7 mouse cellular contexts compared by ENCODE assay signal in genomic region chr11:98938701-98939083, GRCm38 (mm10). TPM values are rescaled to one million over a fixed set of nuclear protein-coding genes. Genes with fewer than 3 reads are reported as not detected.
A peak's percentile ranks its signal among the peaks of the same experiment; 100 is the strongest.
DNase-seq lines count a peak whose midpoint lies in the region; ATAC-seq and TF ChIP-seq lines count a peak whose summit lies in the region.

No protein-coding gene starts in this region.

- H3K4me3 ChIP-seq in lung, adult 2 months (replicated peaks; ENCODE audit: extremely low read depth, low read depth, low read length): peak overlapping the region; percentile 82
- H3K4me3 ChIP-seq in embryonic fibroblast, embryonic 13.5 days (ENCODE audit: insufficient read depth, low read length): peak overlapping the region; percentile 88
- peak overlapping the region; percentile 80 for H3K4me3 ChIP-seq in kidney, postnatal 0 days (replicated peaks; ENCODE audit: low read depth, low read length)
- H3K4me3 ChIP-seq in neural tube, embryonic 15.5 days (replicated peaks): peak overlapping the region; percentile 71

- peak overlapping the region; percentile 98 for H3K4me2 ChIP-seq in kidney, postnatal 0 days (ENCODE audit: low read length)
- peak overlapping the region; percentile 84 for H3K4me2 ChIP-seq in neural tube, embryonic 15.5 days

- no peaks in the 10 kb centered on the region for H3K9me3 ChIP-seq in kidney, postnatal 0 days (replicated peaks; ENCODE audit: low read length)
- H3K9me3 ChIP-seq in neural tube, embryonic 15.5 days (replicated peaks): no peaks in the 10 kb centered on the region

- ATAC-seq in kidney, postnatal 0 days (replicated peaks; ENCODE audit: low FRiP score, low read depth): no peak
- ATAC-seq in neural tube, embryonic 15.5 days (ENCODE audit: low FRiP score): no peak
- ATAC-seq in frontal cortex, adult (ENCODE audit: low TSS enrichment): no peak

- H3K4me1 ChIP-seq in lung, adult 2 months (ENCODE audit: control insufficient read depth, insufficient read depth, low read length): peaks cover 38% of the 10 kb centered on the region
- H3K4me1 ChIP-seq in embryonic fibroblast, embryonic 13.5 days (ENCODE audit: control insufficient read depth, insufficient read depth, low read length): peaks cover 5% of the 10 kb centered on the region
- peaks cover 69% of the 10 kb centered on the region for H3K4me1 ChIP-seq in kidney, postnatal 0 days (replicated peaks; ENCODE audit: insufficient read depth, low read length)
- H3K4me1 ChIP-seq in neural tube, embryonic 15.5 days: peaks cover 80% of the 10 kb centered on the region

- WGBS in lung, adult 2 months: 30% methylated on average over 7 of the region's 7 CpGs
- 31% methylated on average over 7 of the region's 7 CpGs for WGBS in kidney, postnatal 0 days
- WGBS in neural tube, embryonic 15.5 days: 45% methylated on average over 7 of the region's 7 CpGs

- H3K27ac ChIP-seq in embryonic fibroblast, embryonic 13.5 days (ENCODE audit: insufficient read depth, low read length): peak overlapping the region; percentile 87
- peak overlapping the region; percentile 94; the same call in 1 of the 2 replicates for H3K27ac ChIP-seq in kidney, postnatal 0 days
- no peak overlapping the region for H3K27ac ChIP-seq in neural tube, embryonic 15.5 days (replicated peaks)

- DNase-seq in lung, adult 2 months: no peak
- no peak for DNase-seq in lung, postnatal 10 days
- no peak for DNase-seq in kidney, postnatal 0 days (ENCODE audit: low spot score)
- no peak for DNase-seq in gastrocnemius, postnatal 25 days

- no peaks in the 10 kb centered on the region for H3K36me3 ChIP-seq in kidney, postnatal 0 days (ENCODE audit: insufficient read depth, low read length)
- no peaks in the 10 kb centered on the region for H3K36me3 ChIP-seq in neural tube, embryonic 15.5 days

- H3K27me3 ChIP-seq in kidney, postnatal 0 days (ENCODE audit: insufficient read depth, low read length): no peaks in the 10 kb centered on the region
- H3K27me3 ChIP-seq in neural tube, embryonic 15.5 days (replicated peaks): no peaks in the 10 kb centered on the region

- TF ChIP-seq CTCF in lung, adult 2 months (IDR thresholded peaks at IDR 0.05; ENCODE audit: insufficient read depth, low read length): no peak
- no peak for TF ChIP-seq CTCF in embryonic fibroblast, embryonic 13.5 days (IDR thresholded peaks at IDR 0.05; ENCODE audit: borderline replicate concordance, insufficient read depth, low read length)
- peak; percentile 15; the same call in 1 of the 2 replicates for TF ChIP-seq CTCF in kidney, postnatal 0 days (IDR thresholded peaks at IDR 0.05; ENCODE audit: low read depth)

- peak overlapping the region; percentile 91 for H3K9ac ChIP-seq in kidney, postnatal 0 days (ENCODE audit: low read depth, low read length)
- peak overlapping the region; percentile 53; the same call in 1 of the 2 replicates for H3K9ac ChIP-seq in neural tube, embryonic 15.5 days (replicated peaks)

- TF ChIP-seq POLR2A in lung, adult 2 months (IDR thresholded peaks at IDR 0.05; ENCODE audit: borderline replicate concordance, extremely low read depth, low read depth, low read length): no peak
- TF ChIP-seq POLR2A in embryonic fibroblast, embryonic 13.5 days (IDR thresholded peaks at IDR 0.05; ENCODE audit: low read depth, low read length): no peak

RNA-seq across cellular contexts. Expression of gene Rara, which starts 11.1 kb away (rescaled TPM):
- polyA plus RNA-seq in lung, adult 2 months (2012; rRNA removed): 59.0 and 62.2 TPM in 2 replicates
- 26.8 and 28.2 TPM in 2 replicates for polyA plus RNA-seq in embryonic fibroblast, embryonic 13.5 days (2011; ENCODE audit: insufficient read length, low read depth, missing spikeins)
- polyA plus RNA-seq in kidney, postnatal 0 days (2015; fragmentation: Nextera tagmentation; extraction: Ambion mirVana): 25.7 and 26.3 TPM in 2 replicates
- 17.3 and 19.9 TPM in 2 replicates for polyA plus RNA-seq in neural tube, embryonic 15.5 days (2015; fragmentation: Nextera tagmentation; extraction: Ambion mirVana)
- total RNA-seq in gastrocnemius, postnatal 25 days (2021): 10 to 100 TPM in 1 of 2 experiments, 1 to 10 TPM in 1; 9.4 to 12.8 TPM

RNA-seq across cellular contexts. Expression of gene Cdc6, which starts 31.1 kb away (rescaled TPM):
- 0.16 and 0.25 TPM in 2 replicates for polyA plus RNA-seq in lung, adult 2 months (2012; rRNA removed)
- 7.4 and 11.8 TPM in 2 replicates for polyA plus RNA-seq in embryonic fibroblast, embryonic 13.5 days (2011; ENCODE audit: insufficient read length, low read depth, missing spikeins)
- polyA plus RNA-seq in kidney, postnatal 0 days (2015; fragmentation: Nextera tagmentation; extraction: Ambion mirVana): 12.3 and 15.5 TPM in 2 replicates
- 3.8 and 12.0 TPM in 2 replicates for polyA plus RNA-seq in neural tube, embryonic 15.5 days (2015; fragmentation: Nextera tagmentation; extraction: Ambion mirVana)
- total RNA-seq in gastrocnemius, postnatal 25 days (2021): under 1 TPM; 0.13 to 0.56 TPM

RNA-seq across cellular contexts. Expression of gene Gjd3, which starts 44.1 kb away (rescaled TPM):
- 0.29 and 0.40 TPM in 2 replicates for polyA plus RNA-seq in lung, adult 2 months (2012; rRNA removed)
- polyA plus RNA-seq in embryonic fibroblast, embryonic 13.5 days (2011; ENCODE audit: insufficient read length, low read depth, missing spikeins): not detected in 2 replicates
- 1.1 and 1.6 TPM in 2 replicates for polyA plus RNA-seq in kidney, postnatal 0 days (2015; fragmentation: Nextera tagmentation; extraction: Ambion mirVana)
- polyA plus RNA-seq in neural tube, embryonic 15.5 days (2015; fragmentation: Nextera tagmentation; extraction: Ambion mirVana): 2.2 and 3.0 TPM in 2 replicates
- not detected for total RNA-seq in gastrocnemius, postnatal 25 days (2021)
